16 mouse cellular contexts compared by ENCODE assay signal in genomic region chr17:4216750-4217149, GRCm38 (mm10).
"Had no signal": no experiment of that assay in that cellular context is flagged by ENCODE, and none has a peak within 500 bp of the region (broad histone marks: within the 10 kb centered on the region; RNA-seq: fewer than 3 reads in every experiment).

No protein-coding gene starts in this region.

- H3K4me1 ChIP-seq: liver, embryonic 13.5 days had no signal

- H3K4me3 ChIP-seq: limb, embryonic 12.5 days; liver, embryonic 13.5 days; lung, embryonic 15.5 days; megakaryocyte, embryonic 14.5 days; midbrain, embryonic 15.5 days; neural tube, embryonic 12.5 days had no signal

- H3K36me3 ChIP-seq: limb, embryonic 12.5 days; liver, embryonic 13.5 days; lung, embryonic 15.5 days; midbrain, embryonic 15.5 days; neural tube, embryonic 12.5 days had no signal

- H3K9ac ChIP-seq: limb, embryonic 12.5 days; liver, embryonic 13.5 days; liver, postnatal 0 days; lung, embryonic 15.5 days; midbrain, embryonic 15.5 days; neural tube, embryonic 12.5 days had no signal

- DNase-seq: kidney, adult 9 months; kidney, postnatal 36 days; liver; liver, embryonic 13.5 days; liver, postnatal 0 days; lung, postnatal 14 days; right cerebral cortex, adult 18-20 months; thymus, postnatal 36 days had no signal

- H3K9me3 ChIP-seq: limb, embryonic 12.5 days; liver, embryonic 13.5 days; lung, embryonic 15.5 days; megakaryocyte, embryonic 14.5 days; midbrain, embryonic 15.5 days; neural tube, embryonic 12.5 days had no signal

- H3K27ac ChIP-seq: kidney, postnatal 0 days; limb, embryonic 12.5 days; liver, embryonic 13.5 days; lung, embryonic 15.5 days; macrophage; midbrain, embryonic 15.5 days; neural tube, embryonic 12.5 days had no signal

- H3K4me2 ChIP-seq: limb, embryonic 12.5 days; liver, embryonic 13.5 days; lung, embryonic 15.5 days; midbrain, embryonic 11.5 days; midbrain, embryonic 15.5 days; neural tube, embryonic 12.5 days had no signal

- ATAC-seq: liver, postnatal 0 days; midbrain, embryonic 15.5 days had no signal

- H3K27me3 ChIP-seq: limb, embryonic 12.5 days; liver, embryonic 13.5 days; lung, embryonic 15.5 days; midbrain, embryonic 15.5 days; neural tube, embryonic 12.5 days had no signal
